Mouse (Mus musculus): ENCODE measurements at regions not wholly inside any gene's neighbourhood (a gene's known extent, or its start where the extent isn't known, plus 50 kb on each side); places are given as distances from the start of the nearest gene placed in this dataset.

DNA sequence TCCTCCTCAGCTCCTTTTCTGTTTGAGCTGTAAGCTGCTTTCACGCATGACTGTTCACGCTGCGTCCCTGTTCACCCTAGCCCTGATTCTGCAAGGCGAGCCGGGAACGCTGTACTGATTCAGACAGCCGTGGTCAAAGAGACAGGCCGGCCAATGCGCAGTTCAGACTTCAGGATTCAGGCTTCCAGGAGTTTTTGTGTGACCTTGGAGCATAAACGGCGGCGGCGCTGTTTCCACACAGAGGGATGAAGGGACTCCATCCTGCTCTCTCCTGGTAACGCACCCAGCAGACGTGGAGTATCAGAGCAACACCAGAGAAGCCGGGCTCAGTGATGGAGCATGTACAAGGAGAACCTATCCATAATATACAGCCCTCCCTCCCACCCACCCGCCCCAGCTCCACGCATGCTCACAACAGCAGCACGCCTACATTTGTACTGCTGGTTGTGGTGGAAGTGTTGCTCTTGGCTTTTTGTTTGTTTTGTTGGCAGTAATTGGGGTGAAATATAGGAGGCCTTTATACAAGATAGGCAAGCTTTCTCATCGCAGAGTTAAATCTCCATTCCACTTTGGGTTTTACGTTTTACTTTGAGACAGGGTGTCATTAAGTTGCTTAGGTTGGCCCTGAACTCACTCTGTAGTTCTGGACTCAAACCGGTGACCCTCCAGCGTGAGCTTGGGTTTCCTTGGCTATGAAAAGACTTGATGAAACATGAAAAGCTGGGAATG is 98.6 kb upstream of the Cpsf6 start:
- no peak for TF ChIP-seq CTCF (IDR thresholded peaks at IDR 0.05; ENCODE audit: insufficient read depth, low read length)
- no peak for TF ChIP-seq POLR2A (IDR thresholded peaks at IDR 0.05; ENCODE audit: borderline replicate concordance, extremely low read depth, low read depth, low read length)
